Mouse (Mus musculus): ENCODE measurements at regions not wholly inside any gene's neighbourhood (a gene's known extent, or its start where the extent isn't known, plus 50 kb on each side); places are given as distances from the start of the nearest gene placed in this dataset.

GRCm38 (mm10) chr4:124254446-124255182 is 336.8 kb upstream of the 4930535I16Rik start:
- DNase-seq (ENCODE audit: low read depth, low spot score), result no peak

- no peak for DNase-seq (ENCODE audit: low read depth, low spot score)
These were observed 323.8 kb upstream of the 4930535I16Rik start for GRCm38 (mm10) chr4:124241600-124241999.

GRCm38 (mm10) chr4:124236476-124236875 is 318.7 kb upstream of the 4930535I16Rik start:
- DNase-seq (ENCODE audit: low read depth, low spot score), result no peak

GRCm38 (mm10) chr4:124228537-124228936 is 310.7 kb upstream of the 4930535I16Rik start:
- peak; percentile 82 for DNase-seq (ENCODE audit: low read depth, low spot score)

GRCm38 (mm10) chr4:124223646-124224500 is 306.1 kb upstream of the 4930535I16Rik start:
- no peak for DNase-seq (ENCODE audit: low read depth, low spot score)

- no peak for DNase-seq (ENCODE audit: low read depth, low spot score)
These were observed 303.9 kb upstream of the 4930535I16Rik start for GRCm38 (mm10) chr4:124221736-124222135.

GRCm38 (mm10) chr4:124217206-124217605 is 299.4 kb upstream of the 4930535I16Rik start:
- DNase-seq (ENCODE audit: low read depth, low spot score), result no peak

GRCm38 (mm10) chr4:124216351-124216750 is 298.5 kb upstream of the 4930535I16Rik start:
- no peak for DNase-seq (ENCODE audit: low read depth, low spot score)

GRCm38 (mm10) chr4:124215077-124215476 is 297.3 kb upstream of the 4930535I16Rik start:
- DNase-seq (ENCODE audit: low read depth, low spot score), result no peak

GRCm38 (mm10) chr4:124210103-124210502 is 292.3 kb upstream of the 4930535I16Rik start:
- DNase-seq (ENCODE audit: low read depth, low spot score), result no peak

GRCm38 (mm10) chr4:124206480-124206879 is 288.7 kb upstream of the 4930535I16Rik start:
- no peak for DNase-seq (ENCODE audit: low read depth, low spot score)

- no peak for DNase-seq (ENCODE audit: low read depth, low spot score)
These were observed 285.9 kb upstream of the 4930535I16Rik start for GRCm38 (mm10) chr4:124203736-124204135.

- peak; percentile 52 for DNase-seq (ENCODE audit: low read depth, low spot score)
These were observed 282.3 kb upstream of the 4930535I16Rik start for GRCm38 (mm10) chr4:124199884-124200844.

- no peak for DNase-seq (ENCODE audit: low read depth, low spot score)
These were observed 281.0 kb upstream of the 4930535I16Rik start for GRCm38 (mm10) chr4:124198832-124199231.

- DNase-seq (ENCODE audit: low read depth, low spot score), result peak; percentile 56
These were observed 278.9 kb upstream of the 4930535I16Rik start for GRCm38 (mm10) chr4:124196711-124197110.

GRCm38 (mm10) chr4:124193059-124193721 is 275.4 kb upstream of the 4930535I16Rik start:
- no peak for DNase-seq (ENCODE audit: low read depth, low spot score)

GRCm38 (mm10) chr4:124190775-124191174 is 273.0 kb upstream of the 4930535I16Rik start:
- no peak for DNase-seq (ENCODE audit: low read depth, low spot score)

GRCm38 (mm10) chr4:124189993-124190385 is 272.2 kb upstream of the 4930535I16Rik start:
- DNase-seq (ENCODE audit: low read depth, low spot score), result no peak

- peak; percentile 61 for DNase-seq (ENCODE audit: low read depth, low spot score)
These were observed 271.6 kb upstream of the 4930535I16Rik start for GRCm38 (mm10) chr4:124189352-124189992.

GRCm38 (mm10) chr4:124187108-124187507 is 269.3 kb upstream of the 4930535I16Rik start:
- no peak for DNase-seq (ENCODE audit: low read depth, low spot score)

Measured in mesoderm, embryonic 11.5 days (tissue).